Mouse (Mus musculus): ENCODE data around the gene Slc45a1. TPM values are rescaled to one million over a fixed set of nuclear protein-coding genes. Genes with fewer than 3 reads are reported as not detected.

Slc45a1 gene
- total RNA-seq, 2 experiments from 2014 or later = 43.2 to 45.3 TPM

- no peak for DNase-seq (ENCODE audit: low spot score in 2 of 2)
Observed at GRCm38 (mm10) chr4:150659926-150660610, 8.1 kb upstream of the Slc45a1 start.

- DNase-seq (ENCODE audit: low spot score in 2 of 2) = peak; percentile 37 to 53
Observed at GRCm38 (mm10) chr4:150656504-150656903, 4.5 kb upstream of the Slc45a1 start.

GRCm38 (mm10) chr4:150655989-150656388 lies 4.0 kb upstream of the Slc45a1 start:
- DNase-seq (ENCODE audit: low spot score in 2 of 2) = peak; percentile 85 to 92

GRCm38 (mm10) chr4:150653072-150653599 lies 1.2 kb upstream of the Slc45a1 start:
- DNase-seq (ENCODE audit: low spot score in 2 of 2) = no peak

- DNase-seq (ENCODE audit: low spot score in 2 of 2) = no peak
Observed at GRCm38 (mm10) chr4:150649327-150649726, 2.6 kb downstream of the Slc45a1 start.

GRCm38 (mm10) chr4:150644299-150644698 lies 7.7 kb downstream of the Slc45a1 start:
- no peak for DNase-seq (ENCODE audit: low spot score in 2 of 2)

- DNase-seq (ENCODE audit: low spot score in 2 of 2) = no peak
Observed at GRCm38 (mm10) chr4:150636635-150637034, 15.3 kb downstream of the Slc45a1 start.

GRCm38 (mm10) chr4:150635568-150635967 lies 16.4 kb downstream of the Slc45a1 start:
- no peak for DNase-seq (ENCODE audit: low spot score in 2 of 2)

- no peak for DNase-seq (ENCODE audit: low spot score in 2 of 2)
Observed at GRCm38 (mm10) chr4:150629266-150629665, 22.7 kb downstream of the Slc45a1 start.

GRCm38 (mm10) chr4:150625951-150626732 lies 25.8 kb downstream of the Slc45a1 start:
- peak; percentile 53 to 63 for DNase-seq (ENCODE audit: low spot score in 2 of 2)

GRCm38 (mm10) chr4:150625425-150625824 lies 26.5 kb downstream of the Slc45a1 start:
- DNase-seq (ENCODE audit: low spot score in 2 of 2) = peak; percentile 70 to 73

- DNase-seq (ENCODE audit: low spot score in 2 of 2) = no peak
Observed at GRCm38 (mm10) chr4:150624933-150625332, 27.0 kb downstream of the Slc45a1 start.

- DNase-seq (ENCODE audit: low spot score in 2 of 2) = no peak
Observed at GRCm38 (mm10) chr4:150624214-150624823, 27.7 kb downstream of the Slc45a1 start.

GRCm38 (mm10) chr4:150622641-150623040 lies 29.3 kb downstream of the Slc45a1 start:
- no peak for DNase-seq (ENCODE audit: low spot score in 2 of 2)

- no peak for DNase-seq (ENCODE audit: low spot score in 2 of 2)
Observed at GRCm38 (mm10) chr4:150619011-150619410, 33.0 kb downstream of the Slc45a1 start.

- DNase-seq (ENCODE audit: low spot score in 2 of 2) = no peak
Observed at GRCm38 (mm10) chr4:150616841-150617240, 35.1 kb downstream of the Slc45a1 start.

GRCm38 (mm10) chr4:150616029-150616420 lies 35.9 kb downstream of the Slc45a1 start:
- DNase-seq (ENCODE audit: low spot score in 2 of 2) = no peak

GRCm38 (mm10) chr4:150615251-150616028 lies 36.5 kb downstream of the Slc45a1 start:
- DNase-seq (ENCODE audit: low spot score in 2 of 2) = no peak

- DNase-seq (ENCODE audit: low spot score in 2 of 2) = no peak
Observed at GRCm38 (mm10) chr4:150613715-150614114, 38.3 kb downstream of the Slc45a1 start.

- DNase-seq (ENCODE audit: low spot score in 2 of 2) = no peak
Observed at GRCm38 (mm10) chr4:150608670-150609069, 43.3 kb downstream of the Slc45a1 start.
